Mouse (Mus musculus) testis, adult 2 months (tissue): ENCODE measurements around the gene Tnk2.

Experiments used
- CTCF ChIP-seq: fragments of 200-500 bp; IDR thresholded peaks from 2 replicates; pipeline ENCODE4 v1.5.1; 2012; ENCODE audit warnings: low read depth, mild to moderate bottlenecking, inconsistent platforms, low read length, moderate library complexity; ENCODE audit not compliant: control insufficient read depth, insufficient read depth, insufficient replicate concordance
- POLR2A ChIP-seq: fragments of 200-500 bp; IDR thresholded peaks from 2 replicates; pipeline ENCODE4 v1.6.1; 2012; ENCODE audit warnings: low read depth, mild to moderate bottlenecking, inconsistent platforms, low read length, moderate library complexity; ENCODE audit not compliant: control insufficient read depth

- TF ChIP-seq CTCF (no peak), POLR2A (no peak)
Observed at GRCm38 (mm10) chr16:32707111-32707823, 63.6 kb downstream of the Tnk2 start.
